Mouse (Mus musculus): ENCODE results near the gene Adamts17. TPM values are rescaled to one million over a fixed set of nuclear protein-coding genes. Genes with fewer than 3 reads are reported as not detected.

Adamts17 gene
- 1 to 10 TPM; 1.5 to 2.7 TPM for total RNA-seq (2021)

- intact Hi-C loops (cut with DNase I), result loop anchor here (1.0 to 10.0 kb wide), 7 partner anchors 93 to 793 kb away; no protein-coding TSS in a partner anchor
- DNase-seq (ENCODE audit: low spot score), result peak; percentile 84
These were observed at the start of gene Adamts17 for GRCm38 (mm10) chr7:66839463-66840007. Gene Adamts17, plus strand, starts transcription at chr7:66839735.

GRCm38 (mm10) chr7:66789860-66790748 is 49.4 kb upstream of the Adamts17 start:
- intact Hi-C loops (cut with DNase I), result no loop called here
- DNase-seq (ENCODE audit: low spot score), result no peak

- no peak for DNase-seq (ENCODE audit: low spot score)
- intact Hi-C loops (cut with DNase I), result no loop called here
These were observed 48.5 kb upstream of the Adamts17 start for GRCm38 (mm10) chr7:66791022-66791421.

DNA sequence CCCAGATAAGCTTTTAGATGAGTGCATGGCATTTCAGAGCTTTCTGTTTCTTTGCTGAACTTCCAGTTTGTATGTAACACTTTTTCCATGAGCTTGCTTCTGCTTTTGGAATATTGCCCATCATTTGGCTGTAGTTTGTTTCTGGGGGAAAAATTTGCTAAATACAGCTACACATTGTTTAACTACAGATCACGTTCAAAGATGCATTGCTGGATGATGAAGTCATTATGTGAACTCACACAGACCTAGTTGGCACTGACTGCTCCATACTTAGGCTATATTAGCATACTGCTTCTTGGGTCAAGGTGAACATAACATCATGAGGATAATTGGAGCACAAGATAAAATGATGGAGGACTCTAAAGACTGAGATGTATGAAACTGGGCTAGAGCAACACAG is 42.6 kb upstream of the Adamts17 start:
- DNase-seq (ENCODE audit: low spot score), result no peak
- intact Hi-C loops (cut with DNase I), result no loop called here

DNA sequence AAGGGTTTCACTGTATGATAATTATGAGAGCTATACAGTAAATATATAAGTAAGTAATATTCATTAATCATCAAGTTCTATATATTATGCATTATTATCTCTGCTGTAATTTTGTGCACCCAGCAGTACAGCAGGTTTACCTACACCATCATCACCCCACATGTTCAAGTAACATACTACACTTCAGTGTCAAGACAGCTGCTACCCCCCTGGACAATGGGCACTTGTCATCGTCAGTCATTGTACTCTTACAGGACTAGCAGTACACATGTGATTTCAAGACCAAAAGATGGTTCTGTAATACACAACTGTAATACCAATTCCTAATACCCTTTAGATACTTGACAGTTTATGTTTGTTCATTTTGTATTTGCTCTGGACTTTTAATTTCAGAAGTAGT is 42.2 kb upstream of the Adamts17 start:
- intact Hi-C loops (cut with DNase I), result no loop called here
- no peak for DNase-seq (ENCODE audit: low spot score)

- no peak for DNase-seq (ENCODE audit: low spot score)
- intact Hi-C loops (cut with DNase I), result no loop called here
These were observed 40.7 kb upstream of the Adamts17 start for GRCm38 (mm10) chr7:66798826-66799225.

DNA sequence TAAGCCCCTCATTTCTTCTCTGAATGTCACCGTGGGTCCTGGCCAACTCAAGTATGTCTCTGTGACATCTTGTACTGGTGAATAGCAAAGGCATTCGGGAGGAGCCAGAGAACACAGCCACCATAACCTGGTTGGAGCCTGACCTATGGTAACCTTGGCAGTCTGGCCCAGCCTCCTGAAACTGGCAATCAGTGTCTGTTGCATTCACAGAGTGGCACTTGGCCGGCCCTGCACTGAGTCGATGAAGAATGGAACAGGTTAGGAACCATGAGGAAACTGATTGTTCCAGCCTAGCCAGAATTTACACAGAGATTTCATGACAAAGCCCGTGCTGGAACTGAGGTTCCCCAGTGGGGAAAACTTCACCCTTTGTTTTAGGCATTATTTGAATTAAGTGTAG is 38.8 kb upstream of the Adamts17 start:
- no peak for DNase-seq (ENCODE audit: low spot score)

DNA sequence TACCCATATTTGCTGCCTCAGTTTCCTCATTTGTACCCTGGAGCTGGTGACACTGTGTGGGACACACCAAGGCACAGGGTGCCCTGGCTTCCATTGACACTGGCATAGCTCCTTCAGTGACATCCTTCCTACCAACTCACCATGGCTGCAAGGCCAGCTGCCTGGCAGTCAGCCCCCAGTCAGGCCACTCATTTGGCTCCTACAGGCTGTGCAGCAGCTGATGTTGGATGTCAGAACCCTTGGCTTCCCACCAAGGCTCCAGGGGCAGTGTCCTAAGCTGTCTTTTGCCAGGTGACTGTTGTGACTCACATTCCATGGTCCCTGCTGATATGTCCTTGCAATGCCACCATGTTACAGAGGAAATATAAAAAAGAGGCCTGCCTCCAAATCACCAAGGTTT is 37.8 kb upstream of the Adamts17 start:
- DNase-seq (ENCODE audit: low spot score), result no peak
- intact Hi-C loops (cut with DNase I), result no loop called here

More for the DNA sequence above, 38.8 kb upstream of the Adamts17 start:
- intact Hi-C loops (cut with DNase I), result no loop called here

DNA sequence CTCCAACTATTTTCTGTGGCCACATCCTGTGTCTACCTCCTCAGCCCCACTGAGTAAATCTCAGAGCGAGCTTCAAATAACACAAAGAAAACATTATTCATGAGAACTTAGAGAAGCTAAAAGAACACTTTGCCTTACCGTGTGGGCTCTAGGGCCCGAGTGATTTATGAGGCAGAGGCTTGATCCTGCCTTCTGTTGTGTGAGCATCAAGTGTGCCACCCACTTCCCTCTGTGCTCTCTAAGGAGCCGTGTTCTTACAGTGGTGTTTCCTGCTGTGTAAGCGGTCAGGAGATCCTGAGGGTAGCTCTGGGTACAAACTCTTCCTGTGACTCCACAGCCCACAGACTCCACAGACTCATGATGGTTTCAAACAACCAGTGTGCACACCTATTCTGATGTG is 35.7 kb upstream of the Adamts17 start:
- DNase-seq (ENCODE audit: low spot score), result no peak
- intact Hi-C loops (cut with DNase I), result no loop called here

- DNase-seq (ENCODE audit: low spot score), result no peak
- intact Hi-C loops (cut with DNase I), result no loop called here
These were observed 32.7 kb upstream of the Adamts17 start for GRCm38 (mm10) chr7:66806801-66807200.

GRCm38 (mm10) chr7:66810436-66810835 is 29.1 kb upstream of the Adamts17 start:
- intact Hi-C loops (cut with DNase I), result no loop called here
- no peak for DNase-seq (ENCODE audit: low spot score)

DNA sequence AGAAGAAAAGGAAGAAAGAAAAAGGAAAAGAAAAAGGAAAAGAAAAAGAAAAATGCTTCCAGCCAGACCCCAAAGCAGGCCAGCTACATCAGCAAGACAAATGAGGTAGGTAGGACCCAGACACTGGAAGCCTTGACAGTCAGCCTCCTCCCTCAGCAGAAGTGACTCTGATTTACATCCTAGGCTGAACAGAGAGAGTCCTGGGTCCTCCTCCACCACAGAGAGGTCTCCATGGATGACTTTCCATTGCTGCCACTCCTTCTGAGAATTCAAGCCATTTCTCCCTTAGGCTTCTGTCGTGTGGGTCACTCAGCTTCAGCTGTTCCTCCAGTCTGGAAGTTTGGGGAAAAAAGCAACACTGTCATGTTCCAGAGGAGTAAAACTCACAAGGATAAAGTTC is 28.2 kb upstream of the Adamts17 start:
- DNase-seq (ENCODE audit: low spot score), result no peak
- intact Hi-C loops (cut with DNase I), result no loop called here

GRCm38 (mm10) chr7:66812289-66812688 is 27.2 kb upstream of the Adamts17 start:
- intact Hi-C loops (cut with DNase I), result no loop called here

GRCm38 (mm10) chr7:66812737-66813136 is 26.8 kb upstream of the Adamts17 start:
- intact Hi-C loops (cut with DNase I), result no loop called here

More at GRCm38 (mm10) chr7:66812289-66812688, 27.2 kb upstream of the Adamts17 start:
- no peak for DNase-seq (ENCODE audit: low spot score)

GRCm38 (mm10) chr7:66813172-66813571 is 26.4 kb upstream of the Adamts17 start:
- DNase-seq (ENCODE audit: low spot score), result no peak
- intact Hi-C loops (cut with DNase I), result no loop called here

More at GRCm38 (mm10) chr7:66812737-66813136, 26.8 kb upstream of the Adamts17 start:
- no peak for DNase-seq (ENCODE audit: low spot score)

DNA sequence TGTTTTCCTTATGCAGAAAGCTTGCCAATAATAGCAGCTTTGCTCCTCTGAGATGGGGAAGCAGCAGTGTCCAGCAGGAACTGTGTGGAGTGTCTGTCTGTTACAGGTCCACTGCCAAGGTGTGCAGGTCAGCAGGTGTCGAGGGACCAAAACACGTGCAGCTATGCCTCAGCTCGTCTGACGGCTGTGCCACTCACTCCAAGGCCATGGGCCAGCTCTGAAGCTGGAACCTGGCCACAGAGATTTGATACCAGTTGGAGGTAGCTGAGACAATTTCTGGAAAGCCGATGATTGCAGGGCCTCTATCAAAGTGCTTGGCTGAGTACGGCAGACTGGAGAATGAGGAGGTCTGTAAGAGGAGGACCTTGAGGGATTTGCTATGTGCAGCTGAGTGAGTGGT is 24.0 kb upstream of the Adamts17 start:
- DNase-seq (ENCODE audit: low spot score), result no peak
- intact Hi-C loops (cut with DNase I), result no loop called here

GRCm38 (mm10) chr7:66820034-66820433 is 19.5 kb upstream of the Adamts17 start:
- no peak for DNase-seq (ENCODE audit: low spot score)
- intact Hi-C loops (cut with DNase I), result loop anchor here (1.0 to 5.0 kb wide), 2 partner anchors 379 to 812 kb away; no protein-coding TSS in a partner anchor

GRCm38 (mm10) chr7:66830803-66831202 is 8.7 kb upstream of the Adamts17 start:
- intact Hi-C loops (cut with DNase I), result no loop called here
- no peak for DNase-seq (ENCODE audit: low spot score)

GRCm38 (mm10) chr7:66831295-66831694 is 8.2 kb upstream of the Adamts17 start:
- intact Hi-C loops (cut with DNase I), result no loop called here
- no peak for DNase-seq (ENCODE audit: low spot score)

DNA sequence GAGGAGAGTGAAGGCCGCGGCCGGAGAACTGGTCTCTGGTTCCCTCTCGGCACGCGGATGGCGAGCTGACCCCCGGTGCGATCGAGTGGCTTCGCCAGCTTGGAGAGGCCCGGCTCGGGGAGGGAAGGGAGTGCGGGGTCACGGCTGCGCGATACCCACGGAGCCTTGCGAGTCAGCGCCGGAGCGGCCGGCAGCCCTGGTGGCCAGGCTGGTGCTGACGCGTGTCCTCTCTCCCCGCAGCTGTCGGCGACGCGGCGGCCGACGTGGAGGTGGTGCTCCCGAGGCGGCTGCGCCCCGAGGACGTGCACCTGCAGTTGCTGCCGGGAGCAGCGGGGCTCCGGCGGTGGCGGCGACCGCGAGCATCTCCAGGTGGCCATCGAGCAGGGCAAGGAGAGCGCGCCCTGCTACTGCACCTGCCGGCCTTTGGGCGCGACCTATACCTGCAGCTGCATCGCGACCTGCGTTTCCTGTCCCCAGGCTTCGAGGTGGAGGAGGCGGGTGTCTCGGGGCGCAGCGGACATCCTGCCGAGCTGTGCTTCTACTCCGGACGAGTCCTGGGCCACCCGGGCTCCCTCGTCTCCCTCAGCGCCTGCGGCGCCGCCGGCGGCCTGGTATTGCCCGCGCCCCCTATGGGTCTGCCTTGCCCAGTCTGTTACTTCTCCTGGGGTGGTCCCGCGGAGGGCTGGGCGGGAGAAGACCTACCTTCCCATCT is 629 bp downstream of the Adamts17 start:
- intact Hi-C loops (cut with DNase I), result loop anchor here (2.0 to 10.0 kb wide), 5 partner anchors 92 to 792 kb away; no protein-coding TSS in a partner anchor
- no peak for DNase-seq (ENCODE audit: low spot score)
